Mouse (Mus musculus): ENCODE data around the gene Tspan1.
A peak's percentile ranks its signal among the peaks of the same experiment; 100 is the strongest.

DNA sequence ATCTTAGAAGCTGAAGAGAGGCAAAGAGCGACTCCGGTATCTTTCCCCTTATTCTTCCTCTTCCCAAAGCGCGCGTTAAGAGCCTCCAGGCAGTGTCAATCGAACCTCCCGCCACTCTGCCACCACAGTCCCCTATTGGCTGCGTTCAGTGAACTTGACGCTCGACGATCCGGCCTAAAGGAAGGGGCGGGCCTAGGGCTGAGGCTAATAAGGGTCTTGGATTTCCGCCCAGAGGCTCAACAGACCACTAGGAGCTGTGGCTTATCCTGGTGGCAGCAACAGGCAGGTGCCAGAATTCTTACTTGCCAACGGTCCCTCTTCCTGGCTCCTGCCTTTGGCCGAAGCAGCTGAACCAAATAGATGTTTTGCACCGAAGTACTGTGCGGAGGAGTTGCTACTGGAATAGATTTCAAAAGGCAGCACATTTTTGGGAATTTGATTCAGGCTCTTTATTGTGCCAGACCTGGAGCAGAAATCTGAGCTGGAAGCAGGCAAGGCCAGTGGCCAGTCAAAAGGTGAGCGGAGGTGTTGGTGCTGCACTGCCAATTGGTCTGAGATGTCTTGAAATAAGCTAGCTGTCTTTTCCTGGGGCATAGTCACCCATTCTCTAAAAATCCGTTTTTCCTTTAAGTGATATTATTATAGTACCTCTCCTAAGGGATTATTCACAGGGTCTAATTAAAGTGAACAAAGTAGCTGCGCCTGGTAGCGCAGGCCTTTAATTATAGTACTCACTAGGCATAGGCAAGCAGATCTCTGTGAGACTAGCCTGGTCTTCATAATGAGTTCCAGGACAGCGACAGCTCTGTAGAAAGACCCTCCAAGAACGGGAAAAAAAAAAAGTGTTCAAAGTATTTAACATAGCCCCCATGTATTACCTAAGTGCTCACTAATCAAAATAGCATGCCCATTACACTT lies 43.5 kb downstream of the Tspan1 start, which contains the start of the genes Rad54l and Pomgnt1:
- TF ChIP-seq CTCF (IDR thresholded peaks at IDR 0.05; ENCODE audit: low read depth) = peak; percentile 36
- no peak for TF ChIP-seq EP300 (IDR thresholded peaks at IDR 0.05; ENCODE audit: low read depth)

Data from liver, postnatal 0 days (tissue).